Mouse (Mus musculus) left cerebral cortex, adult 8-10 months (tissue): ENCODE results near the gene C2cd5. TPM values are rescaled to one million over a fixed set of nuclear protein-coding genes. Genes with fewer than 3 reads are reported as not detected.
"Not testable (repeated sequence)": the region's sequence is repeated elsewhere in the genome, so short reads cannot be mapped to it uniquely, and the experiment has no call there.

ENCODE experiments used
- DNase-seq, 2 experiments: peaks; one replicate each; pipeline ENCODE4 v3.0.0; 2022; ENCODE audit warnings: low spot score in 2 of 2
- total RNA-seq, 4 experiments: library from RNA; stranded (reverse); gene quantifications; 2 replicates each; pipeline ENCODE4 v1.2.4; 2022

Gene C2cd5
- total RNA-seq, 4 experiments from 2014 or later, result 91.6 to 96.6 (median 95.4) TPM

DNA sequence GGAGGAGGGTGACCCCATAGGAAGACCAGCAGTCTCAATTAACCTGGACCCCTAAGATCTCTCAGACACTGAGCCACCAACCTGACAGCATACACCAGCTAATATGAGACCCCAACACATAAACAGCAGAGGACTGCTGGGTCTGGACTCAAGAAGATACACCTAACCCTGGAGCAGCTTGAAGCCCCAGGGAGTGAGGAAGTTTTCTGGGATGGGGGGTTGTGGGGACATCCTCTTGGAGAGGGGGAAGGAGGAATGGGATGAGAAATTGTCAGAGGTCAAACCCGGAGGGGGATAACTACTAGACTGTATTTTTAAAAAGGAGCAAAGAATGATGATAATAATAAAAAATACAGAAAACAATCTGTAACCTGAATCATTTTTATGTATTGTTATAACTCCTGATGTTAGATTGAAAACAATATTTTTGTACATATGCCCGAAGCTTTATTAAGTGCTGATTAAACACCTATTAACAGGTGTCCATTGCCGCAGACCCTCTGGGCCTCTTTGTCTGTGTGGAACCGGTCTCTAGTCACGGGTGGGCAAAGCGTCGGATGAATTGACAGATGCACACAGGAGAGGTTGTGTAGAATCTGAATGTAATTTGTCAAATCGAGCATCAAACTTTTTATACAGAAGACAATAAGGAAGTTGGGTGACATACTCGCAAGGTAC, 114.2 kb downstream of the C2cd5 start:
- DNase-seq, result not testable (repeated sequence)

DNA sequence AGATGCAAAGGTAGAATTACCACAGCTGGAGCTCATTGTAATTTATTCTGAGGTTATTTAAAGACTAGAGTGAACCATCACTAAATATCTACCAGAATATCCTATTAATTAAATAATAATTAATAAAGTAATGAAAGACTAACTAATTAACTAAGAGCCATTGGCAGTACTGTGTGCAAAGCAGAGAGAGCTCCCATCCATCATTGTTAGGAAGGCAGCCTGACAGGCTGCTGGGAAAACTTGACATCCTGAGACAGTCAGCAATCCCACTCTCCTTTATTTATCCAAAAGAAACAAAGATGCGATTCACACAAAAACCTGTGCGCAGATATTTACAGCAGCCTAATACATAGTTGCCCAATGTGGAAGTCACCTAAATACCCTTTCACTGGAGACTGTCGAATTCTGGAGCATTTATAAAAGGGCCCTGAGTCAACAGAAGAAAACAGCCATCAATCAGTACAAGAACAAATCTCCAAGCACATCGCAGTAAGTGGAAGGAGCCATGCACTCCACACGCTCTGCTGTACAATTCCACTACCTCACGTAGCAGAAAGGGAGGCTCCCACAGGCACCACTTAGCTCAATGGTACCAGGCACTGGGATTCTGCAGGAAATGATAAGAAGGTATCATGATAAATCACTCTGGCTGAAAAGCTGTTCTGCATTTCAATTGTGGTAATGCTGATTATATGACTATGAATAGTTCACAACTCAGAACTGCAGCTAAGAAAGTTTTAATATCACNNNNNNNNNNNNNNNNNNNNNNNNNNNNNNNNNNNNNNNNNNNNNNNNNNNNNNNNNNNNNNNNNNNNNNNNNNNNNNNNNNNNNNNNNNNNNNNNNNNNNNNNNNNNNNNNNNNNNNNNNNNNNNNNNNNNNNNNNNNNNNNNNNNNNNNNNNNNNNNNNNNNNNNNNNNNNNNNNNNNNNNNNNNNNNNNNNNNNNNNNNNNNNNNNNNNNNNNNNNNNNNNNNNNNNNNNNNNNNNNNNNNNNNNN, 120.0 kb downstream of the C2cd5 start:
- DNase-seq, result no peak

DNA sequence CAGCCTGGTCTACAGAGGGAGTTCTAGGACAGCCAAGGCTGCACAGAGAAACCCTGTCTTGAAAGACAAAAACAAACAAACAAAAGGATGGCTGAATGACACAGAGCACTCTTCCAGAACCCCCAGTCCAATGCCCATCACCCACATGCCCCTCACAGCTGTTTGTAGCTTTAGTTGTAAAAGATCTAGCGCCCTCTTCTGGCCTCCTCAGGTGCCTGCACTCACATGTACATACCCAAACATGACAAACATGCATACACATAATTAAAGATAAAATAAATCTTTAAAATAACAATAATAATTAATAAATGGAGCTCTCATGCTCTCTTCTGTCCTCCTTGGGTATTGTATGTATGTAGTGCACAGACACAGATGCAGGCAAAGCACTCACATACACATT, 122.7 kb downstream of the C2cd5 start:
- no peak for DNase-seq

DNA sequence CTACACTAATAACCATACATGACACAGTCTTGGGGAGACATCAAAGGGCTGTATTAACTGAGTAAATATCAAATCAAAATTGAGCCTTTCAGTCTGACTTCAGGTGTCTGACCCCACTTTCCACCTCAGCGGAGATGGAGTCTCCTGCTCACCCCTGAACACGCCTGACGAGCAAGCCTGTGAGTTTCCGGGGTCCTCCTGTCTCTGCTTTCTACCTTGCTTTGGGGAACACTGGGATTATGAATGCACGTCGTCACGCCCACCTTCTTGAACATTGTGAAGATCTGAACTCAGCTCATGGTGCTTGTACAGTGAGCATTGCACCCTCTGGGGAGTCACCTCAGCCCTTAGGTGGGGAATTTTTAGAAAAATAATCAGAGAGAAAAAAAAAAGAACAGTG, 126.7 kb downstream of the C2cd5 start:
- no peak for DNase-seq

DNA sequence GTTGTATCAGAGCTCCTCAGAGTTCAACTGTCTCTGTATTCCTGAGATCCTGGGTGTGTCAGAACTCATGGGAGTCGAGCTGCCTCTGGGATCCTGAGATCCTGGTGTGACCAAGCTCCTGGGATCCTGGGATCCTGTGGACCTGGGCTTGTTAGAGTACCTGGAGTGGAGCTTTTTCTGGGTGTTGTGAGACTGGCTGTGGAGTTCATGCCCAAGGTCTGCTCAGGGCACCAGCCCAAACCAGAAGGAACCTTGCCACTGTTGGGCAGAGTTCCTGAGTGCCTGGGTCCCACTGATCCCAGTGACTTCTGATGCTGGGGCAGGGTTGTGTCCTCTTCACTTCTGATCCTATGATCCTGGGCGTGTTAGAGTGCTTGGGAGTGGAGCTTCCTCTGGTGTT, 127.7 kb downstream of the C2cd5 start:
- no peak for DNase-seq

DNA sequence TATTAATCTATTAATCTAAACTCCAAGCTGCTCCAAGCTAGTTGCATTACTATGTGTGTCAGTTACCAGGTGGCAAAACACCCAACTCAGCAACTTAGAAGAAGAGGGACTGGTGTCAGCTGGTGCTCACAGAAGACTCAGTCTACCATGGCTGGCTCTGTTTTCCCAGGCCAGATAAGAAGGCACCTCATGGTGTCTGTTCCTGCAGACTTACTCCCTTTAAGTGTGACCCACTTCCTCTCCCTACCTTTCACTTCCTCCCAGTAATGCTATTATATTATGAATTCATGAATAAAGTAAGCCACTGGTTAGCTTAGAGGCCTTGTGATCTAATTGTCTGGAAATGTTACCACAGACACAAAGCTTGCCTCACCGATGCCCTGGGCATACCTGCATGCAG, 132.5 kb downstream of the C2cd5 start:
- no peak for DNase-seq

DNA sequence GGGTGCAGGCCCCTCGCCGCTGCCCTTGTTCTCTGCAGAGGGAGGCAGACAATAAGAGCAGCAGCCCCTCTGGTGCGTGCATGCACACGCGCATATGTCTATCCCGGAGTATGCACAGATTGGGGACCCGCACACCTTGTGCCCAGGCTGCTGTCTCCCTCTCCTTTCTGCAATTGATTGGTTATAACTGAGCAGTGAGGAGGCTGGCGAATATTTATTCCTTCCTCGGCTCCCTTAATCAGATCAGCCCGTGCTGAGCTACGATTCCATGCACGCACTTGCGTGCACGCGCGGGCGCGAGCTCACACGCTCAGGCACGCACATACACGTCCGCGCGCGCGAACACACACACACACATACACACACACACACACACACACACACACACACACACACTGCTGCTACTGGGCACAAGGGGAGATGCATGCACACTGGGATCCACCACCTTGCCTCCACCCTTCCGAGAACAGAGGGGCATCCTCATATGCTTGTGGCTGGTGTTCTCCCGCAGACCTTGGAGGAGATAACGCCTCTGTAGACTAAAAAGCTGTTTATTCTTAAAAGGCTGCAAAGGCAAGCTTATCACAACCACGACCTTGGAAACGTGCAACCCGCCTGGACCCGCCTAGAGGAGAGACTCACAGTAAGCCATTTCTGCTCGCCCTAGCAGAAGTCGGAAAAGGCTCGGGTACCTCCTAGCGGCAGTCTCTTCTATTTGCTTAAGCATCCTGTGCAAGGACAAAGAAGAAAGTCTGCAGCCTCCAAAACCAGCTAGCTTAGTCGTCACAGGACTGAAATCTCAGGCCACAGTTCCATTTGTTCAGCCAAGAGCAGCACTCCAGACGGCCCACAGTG, 135.2 kb downstream of the C2cd5 start:
- DNase-seq, result peak; percentile 60 to 86

DNA sequence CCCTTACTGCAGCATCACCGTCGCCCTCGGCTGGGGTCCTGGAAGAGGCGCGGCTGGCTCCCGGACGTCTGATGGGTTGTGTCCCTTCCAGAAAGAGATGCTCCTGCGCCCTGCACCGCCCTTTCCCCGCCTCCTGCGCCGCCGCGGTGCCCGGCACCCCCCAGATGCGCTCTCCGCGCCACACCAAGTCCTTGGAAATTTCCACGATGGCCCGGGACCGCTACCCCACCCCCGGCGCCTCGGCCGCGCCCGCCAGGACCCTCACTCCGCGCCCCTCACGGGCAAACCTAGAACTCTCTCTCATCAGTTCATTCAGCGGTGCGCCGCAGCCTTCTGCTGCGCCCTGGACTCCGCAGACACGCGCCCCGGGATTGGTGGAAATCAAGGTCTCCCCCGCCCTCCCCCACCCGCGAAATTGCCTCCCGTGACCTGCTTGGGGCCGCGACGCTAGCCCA, 135.8 kb downstream of the C2cd5 start, which contains the start of gene St8sia1:
Gene St8sia1, minus strand, starts transcription at position 377 of the 455 bp plus-strand sequence.
- peak in 1 of 2 experiments; percentile 51 for DNase-seq

DNA sequence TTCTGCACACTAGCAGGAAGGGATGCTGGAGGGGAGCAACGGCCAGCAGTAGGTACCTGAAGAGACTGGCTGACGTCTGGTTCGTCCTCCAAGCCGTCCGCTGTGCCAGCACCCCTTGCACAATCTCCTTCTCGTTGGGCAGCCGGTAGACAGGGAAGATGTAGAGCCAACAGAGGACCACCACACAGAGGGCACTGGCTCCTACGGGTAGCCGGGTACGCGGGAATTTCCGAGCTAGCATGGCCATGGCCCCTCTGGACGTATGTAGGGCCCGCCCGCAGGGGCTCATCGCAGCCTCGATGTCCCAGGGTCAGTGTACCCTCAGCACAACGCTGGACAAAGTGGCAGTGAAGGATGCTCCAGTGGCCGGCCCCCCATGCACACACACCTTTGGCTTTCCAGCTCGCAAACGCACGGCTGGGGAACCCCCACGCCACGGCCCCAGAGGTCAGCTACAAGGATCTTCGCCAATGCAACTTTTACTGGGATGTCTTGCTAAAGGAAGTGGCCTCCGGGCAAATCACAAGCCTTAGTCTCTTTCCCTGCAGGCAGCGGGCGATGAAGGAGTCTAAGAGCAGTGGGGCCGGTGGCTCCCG, 136.4 kb downstream of the C2cd5 start:
- DNase-seq, result no peak

DNA sequence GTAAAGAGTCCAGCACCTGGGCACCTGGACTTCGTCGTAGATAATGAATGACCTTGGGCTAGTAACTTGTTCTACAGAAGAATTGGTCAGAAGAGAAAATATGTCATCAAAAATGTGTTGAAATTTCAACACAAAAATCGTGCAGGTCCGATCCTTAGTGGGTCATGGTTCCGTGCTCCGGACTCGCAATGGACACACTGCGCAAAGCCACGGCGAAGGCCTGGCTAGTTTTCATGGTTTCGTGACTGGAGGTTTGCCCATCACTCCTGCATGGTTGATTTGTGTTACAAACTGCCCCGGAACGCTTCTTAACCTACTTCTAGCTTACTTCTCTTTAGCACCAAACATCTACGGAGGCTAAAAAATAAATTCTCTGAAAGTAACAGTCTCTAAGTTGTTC, 137.1 kb downstream of the C2cd5 start:
- no peak for DNase-seq

DNA sequence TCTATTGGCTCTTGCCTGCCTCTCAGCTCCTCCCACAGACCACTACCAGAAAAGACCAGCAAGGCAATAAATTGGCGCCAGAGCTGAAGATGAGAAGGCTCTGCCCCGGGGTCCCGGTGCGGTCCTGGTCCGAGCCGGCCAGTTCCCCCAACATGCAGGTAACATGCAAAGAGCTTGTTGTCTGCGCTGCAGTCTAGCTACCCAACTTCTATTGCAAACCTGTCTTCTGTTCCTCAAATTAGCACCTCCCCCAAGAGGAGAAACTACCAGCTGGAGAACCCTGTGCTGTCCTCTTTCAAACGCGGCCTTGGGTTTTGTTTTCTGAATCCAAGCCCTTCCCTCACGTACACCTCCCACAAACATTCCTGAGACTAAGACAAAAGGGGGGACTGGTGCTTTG, 137.5 kb downstream of the C2cd5 start:
- DNase-seq, result no peak

DNA sequence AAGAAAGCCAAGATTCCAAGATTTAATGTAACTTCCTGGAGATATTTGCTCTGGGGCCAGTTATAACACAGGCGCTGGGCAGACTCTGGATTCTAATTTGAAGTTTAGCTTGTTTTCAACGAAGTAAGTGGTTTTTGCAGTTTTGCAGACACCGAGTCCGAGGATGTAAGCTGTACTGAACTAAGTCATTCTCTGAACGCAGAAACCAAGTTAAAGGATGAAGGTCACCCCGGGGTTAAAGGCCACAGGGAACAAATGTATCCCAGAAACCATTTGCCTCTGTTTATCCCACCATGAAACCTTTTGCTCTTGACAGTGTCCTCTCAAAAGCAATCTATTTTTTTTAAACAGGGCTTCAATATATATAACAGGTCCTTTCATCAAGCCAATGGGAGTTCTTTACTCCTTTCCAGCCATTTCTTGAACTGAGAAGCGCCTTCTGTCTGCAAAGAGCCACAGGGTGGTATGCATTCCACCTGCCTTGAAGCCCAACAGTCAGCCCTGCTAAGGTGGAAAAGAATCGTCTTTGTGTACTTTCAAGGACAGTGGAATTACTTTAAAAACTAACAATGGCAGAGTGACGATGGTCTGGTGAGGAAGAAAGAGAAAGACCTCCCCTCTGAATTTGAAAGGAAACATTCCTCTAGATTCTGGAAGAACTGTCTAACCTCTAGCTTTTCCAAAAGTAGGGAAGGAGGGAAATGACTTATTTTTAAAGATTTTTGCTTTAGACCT, 138.1 kb downstream of the C2cd5 start:
- DNase-seq, result no peak

Other genes with a start within 250 kb of the C2cd5 start
- 10 to 100 TPM; 29.4 to 41.0 (median 34.8) TPM for gene St8sia1, start 135.7 kb downstream of the C2cd5 start, total RNA-seq
- gene Etnk1, start 67.1 kb upstream of the C2cd5 start, total RNA-seq, result 100 to 1,000 TPM; 175 to 192 (median 181) TPM